8 mouse cellular contexts compared by ENCODE assay signal in genomic region chr4:136781868-136782578, GRCm38 (mm10). TPM values are rescaled to one million over a fixed set of nuclear protein-coding genes. Genes with fewer than 3 reads are reported as not detected.
A peak's percentile ranks its signal among the peaks of the same experiment; 100 is the strongest.
DNase-seq lines count a peak whose midpoint lies in the region; ATAC-seq lines count a peak whose summit lies in the region.

No protein-coding gene starts in this region.

- H3K4me1 ChIP-seq in heart, embryonic 15.5 days (replicated peaks), result peaks cover 29% of the 10 kb centered on the region

- H3K27ac ChIP-seq in heart, embryonic 15.5 days, result peak overlapping the region; percentile 55

- no peak for DNase-seq in frontal cortex, postnatal 25 days (ENCODE audit: low spot score in 2 of 2)
- peak; percentile 95 for DNase-seq in Muller cell, postnatal 12 days (ENCODE audit: inconsistent ontology term)
- DNase-seq in cerebellum, postnatal 36 days, result peak; percentile 42 to 51
- DNase-seq in left cerebral cortex, postnatal 10 days (ENCODE audit: extremely low spot score in 1 of 2, low spot score in 2 of 2), result peak; percentile 42 to 56
- DNase-seq in ovary, postnatal 14 days (ENCODE audit: low spot score), result no peak

- H3K4me2 ChIP-seq in heart, embryonic 15.5 days, result no peak overlapping the region

- peaks cover 17% of the 10 kb centered on the region for H3K27me3 ChIP-seq in heart, embryonic 15.5 days

- ATAC-seq in frontal cortex, adult (ENCODE audit: low TSS enrichment), result peak; percentile 60
- ATAC-seq in heart, embryonic 15.5 days (replicated peaks; ENCODE audit: insufficient number of reproducible peaks, insufficient read depth, low FRiP score, low read depth), result peak; percentile 48
- no peak for ATAC-seq in megakaryocyte progenitor cell, adult 5-6 weeks (replicated peaks; ENCODE audit: poor library complexity)

- H3K36me3 ChIP-seq in heart, embryonic 15.5 days, result no peaks in the 10 kb centered on the region

- intact Hi-C loops in left cerebral cortex, postnatal 10 days (cut with DNase I), result no loop called here

- WGBS in heart, embryonic 15.5 days, result 60% methylated on average over 13 of the region's 13 CpGs

- no peak overlapping the region for H3K4me3 ChIP-seq in heart, embryonic 15.5 days

- H3K9me3 ChIP-seq in heart, embryonic 15.5 days (replicated peaks), result no peaks in the 10 kb centered on the region

- no peak overlapping the region for H3K9ac ChIP-seq in heart, embryonic 15.5 days

RNA-seq across cellular contexts. Expression of gene Ephb2, which starts 53.8 kb away (rescaled TPM):
- 1.3 and 3.3 TPM in 2 replicates for polyA plus RNA-seq in heart, embryonic 15.5 days (2015; fragmentation: Nextera tagmentation; extraction: Ambion mirVana)
- 10 to 100 TPM; 45.5 to 46.0 TPM for total RNA-seq in left cerebral cortex, postnatal 10 days (2021)
- total RNA-seq in megakaryocyte progenitor cell, adult 5-6 weeks (2015), result 0.44 and 1.2 TPM in 2 replicates
- 1.0 and 3.0 TPM in 2 replicates for total RNA-seq in megakaryocyte progenitor cell, adult 5-6 weeks (2017)

Comparison
In these comparisons a context has a peak if more than half of its experiments do, and no peak if none do; other contexts are left out.
1. DNase-seq: peak in Muller cell, postnatal 12 days (single experiment), cerebellum, postnatal 36 days (2 of 2) and left cerebral cortex, postnatal 10 days (2 of 2); none in frontal cortex, postnatal 25 days (0 of 2) and ovary, postnatal 14 days (single experiment).
2. RNA of gene Ephb2, which starts 53.8 kb away (total RNA-seq): 45.5 to 46.0 TPM in left cerebral cortex, postnatal 10 days; 0.44 to 3.0 TPM in megakaryocyte progenitor cell, adult 5-6 weeks; every median in the first group is over 10 times any median in the second.